Mouse (Mus musculus): Measurements from ENCODE around the gene Ube2e1. TPM values are rescaled to one million over a fixed set of nuclear protein-coding genes. Genes with fewer than 3 reads are reported as not detected.

Ube2e1 gene
- 69.1 and 125 TPM in 2 replicates for polyA plus RNA-seq (2012; rRNA removed)

GRCm38 (mm10) chr14:18331693-18332131 lies at the start of gene Ube2e1:
TSS of gene Ube2e1 (minus strand) at chr14:18331859.

GRCm38 (mm10) chr14:18270529-18271441 lies 60.9 kb downstream of the Ube2e1 start, which contains the start of the genes Nkiras1 and Rpl15:
TSS of gene Nkiras1 (plus strand) at chr14:18271136.
TSS of gene Rpl15 (minus strand) at chr14:18271391.

GRCm38 (mm10) chr14:18238750-18239731 lies 92.6 kb downstream of the Ube2e1 start, which contains the start of gene Nr1d2:
TSS of gene Nr1d2 (minus strand) at chr14:18239127.

Other genes starting within 250 kb of the Ube2e1 start
- 3.0 and 4.6 TPM in 2 replicates for gene Nr1d2, start 92.7 kb downstream of the Ube2e1 start, polyA plus RNA-seq (2012; rRNA removed)
- 23.1 and 24.2 TPM in 2 replicates for gene Nkiras1, start 60.7 kb downstream of the Ube2e1 start, polyA plus RNA-seq (2012; rRNA removed)
- 1,279 and 1,463 TPM in 2 replicates for gene Rpl15, start 60.5 kb downstream of the Ube2e1 start, polyA plus RNA-seq (2012; rRNA removed)

Measured in central nervous system, embryonic 11.5 days (tissue).